Mouse (Mus musculus): ENCODE results near the gene Ptprn.
A peak's percentile ranks its signal among the peaks of the same experiment; 100 is the strongest.

Gene Ptprn

GRCm38 (mm10) chr1:75264091-75264880, at the start of gene Ptprn:
Gene Ptprn, minus strand, starts transcription at chr1:75264502.
- peak; percentile 75 for DNase-seq

- DNase-seq: no peak
These were observed 47.4 kb upstream of the Ptprn start for GRCm38 (mm10) chr1:75311694-75312093.

- no peak for DNase-seq
These were observed 40.4 kb upstream of the Ptprn start for GRCm38 (mm10) chr1:75304662-75305061.

- no peak for DNase-seq
These were observed 30.0 kb upstream of the Ptprn start for GRCm38 (mm10) chr1:75294294-75294693.

GRCm38 (mm10) chr1:75293331-75293701, 29.0 kb upstream of the Ptprn start:
- no peak for DNase-seq

- DNase-seq: no peak
These were observed 28.4 kb upstream of the Ptprn start for GRCm38 (mm10) chr1:75292476-75293330.

GRCm38 (mm10) chr1:75291321-75291720, 27.0 kb upstream of the Ptprn start:
- no peak for DNase-seq

- DNase-seq: peak; percentile 53
These were observed 26.3 kb upstream of the Ptprn start for GRCm38 (mm10) chr1:75290582-75290981.

- DNase-seq: no peak
These were observed 25.7 kb upstream of the Ptprn start for GRCm38 (mm10) chr1:75289888-75290431.

- DNase-seq: peak; percentile 52
These were observed 25.1 kb upstream of the Ptprn start for GRCm38 (mm10) chr1:75289376-75289775.

- DNase-seq: no peak
These were observed 20.6 kb upstream of the Ptprn start for GRCm38 (mm10) chr1:75284911-75285310.

GRCm38 (mm10) chr1:75283017-75283416, 18.7 kb upstream of the Ptprn start:
- peak; percentile 20 for DNase-seq

GRCm38 (mm10) chr1:75278228-75278627, 13.9 kb upstream of the Ptprn start, which contains the start of gene Resp18:
Gene Resp18, minus strand, starts transcription at chr1:75278415.
- no peak for DNase-seq

- DNase-seq: no peak
These were observed 13.2 kb upstream of the Ptprn start for GRCm38 (mm10) chr1:75277195-75278188.

GRCm38 (mm10) chr1:75262969-75263951, 1.0 kb downstream of the Ptprn start:
- DNase-seq: peak; percentile 58

GRCm38 (mm10) chr1:75261278-75261677, 3.0 kb downstream of the Ptprn start:
- DNase-seq: no peak

GRCm38 (mm10) chr1:75255516-75256046, 8.7 kb downstream of the Ptprn start:
- no peak for DNase-seq

- no peak for DNase-seq
These were observed 9.7 kb downstream of the Ptprn start for GRCm38 (mm10) chr1:75254625-75255013.

GRCm38 (mm10) chr1:75253849-75254624, 10.3 kb downstream of the Ptprn start:
- DNase-seq: peak; percentile 92

GRCm38 (mm10) chr1:75253029-75253428, 11.3 kb downstream of the Ptprn start:
- DNase-seq: no peak
